Mouse (Mus musculus): ENCODE measurements around the gene Catip. TPM values are rescaled to one million over a fixed set of nuclear protein-coding genes. Genes with fewer than 3 reads are reported as not detected.
"Not testable (repeated sequence)": the region's sequence is repeated elsewhere in the genome, so short reads cannot be mapped to it uniquely, and the experiment has no call there.

Catip gene
- total RNA-seq, 2 experiments from 2014 or later: 1.1 to 1.8 TPM

GRCm38 (mm10) chr1:74335033-74335432 lies 26.9 kb upstream of the Catip start:
- DNase-seq (ENCODE audit: low spot score in 2 of 2): no peak
- H3K4me3 ChIP-seq: peak overlapping the region; percentile 58; the same call in 1 of the 2 replicates
- TF ChIP-seq CTCF (conservative IDR thresholded peaks at IDR 0.05): no peak
- H3K27ac ChIP-seq: peak overlapping the region; percentile 54

GRCm38 (mm10) chr1:74335436-74336170 lies 26.3 kb upstream of the Catip start:
- TF ChIP-seq CTCF (conservative IDR thresholded peaks at IDR 0.05): no peak
- no peak for DNase-seq (ENCODE audit: low spot score in 2 of 2)
- Histone ChIP-seq H3K27ac (peak overlapping the region; percentile 37; the same call in 1 of the 2 replicates), H3K4me3 (no peak overlapping the region)

GRCm38 (mm10) chr1:74337241-74337771 lies 24.6 kb upstream of the Catip start:
- no peak for DNase-seq (ENCODE audit: low spot score in 2 of 2)
- TF ChIP-seq CTCF (conservative IDR thresholded peaks at IDR 0.05): no peak
- H3K4me3 ChIP-seq: no peak overlapping the region
- H3K27ac ChIP-seq: no peak overlapping the region

- no peak for TF ChIP-seq CTCF (conservative IDR thresholded peaks at IDR 0.05)
- H3K4me3 ChIP-seq: no peak overlapping the region
Measured at GRCm38 (mm10) chr1:74338013-74338412, 23.9 kb upstream of the Catip start.

GRCm38 (mm10) chr1:74338626-74339025 lies 23.3 kb upstream of the Catip start:
- no peak for DNase-seq (ENCODE audit: low spot score in 2 of 2)
- Histone ChIP-seq H3K4me3 (no peak overlapping the region), H3K27ac (no peak overlapping the region)
- no peak for TF ChIP-seq CTCF (conservative IDR thresholded peaks at IDR 0.05)

More at GRCm38 (mm10) chr1:74338013-74338412, 23.9 kb upstream of the Catip start:
- no peak for DNase-seq (ENCODE audit: low spot score in 2 of 2)
- H3K27ac ChIP-seq: no peak overlapping the region

GRCm38 (mm10) chr1:74339917-74340316 lies 22.0 kb upstream of the Catip start:
- H3K4me3 ChIP-seq: no peak overlapping the region
- DNase-seq (ENCODE audit: low spot score in 2 of 2): no peak
- no peak for TF ChIP-seq CTCF (conservative IDR thresholded peaks at IDR 0.05)

GRCm38 (mm10) chr1:74340361-74340764 lies 21.5 kb upstream of the Catip start:
- DNase-seq (ENCODE audit: low spot score in 2 of 2): peak; percentile 46 to 61
- Histone ChIP-seq H3K4me3 (no peak overlapping the region), H3K27ac (peak overlapping the region; percentile 10; the same call in 1 of the 2 replicates)
- no peak for TF ChIP-seq CTCF (conservative IDR thresholded peaks at IDR 0.05)

More at GRCm38 (mm10) chr1:74339917-74340316, 22.0 kb upstream of the Catip start:
- peak overlapping the region; percentile 10; the same call in 1 of the 2 replicates for H3K27ac ChIP-seq

GRCm38 (mm10) chr1:74340992-74341391 lies 20.9 kb upstream of the Catip start:
- H3K4me3 ChIP-seq; H3K27ac ChIP-seq; DNase-seq (ENCODE audit: low spot score in 2 of 2): not testable (repeated sequence)

- peak in 1 of 2 experiments; percentile 29 for DNase-seq (ENCODE audit: low spot score in 2 of 2)
- no peak for TF ChIP-seq CTCF (conservative IDR thresholded peaks at IDR 0.05)
- no peak overlapping the region for H3K4me3 ChIP-seq
- peak overlapping the region; percentile 67 for H3K27ac ChIP-seq
Measured at GRCm38 (mm10) chr1:74341898-74342297, 20.0 kb upstream of the Catip start.

GRCm38 (mm10) chr1:74342308-74342707 lies 19.6 kb upstream of the Catip start:
- DNase-seq (ENCODE audit: low spot score in 2 of 2): no peak
- Histone ChIP-seq H3K4me3 (no peak overlapping the region), H3K27ac (no peak overlapping the region; the same call in 1 of the 2 replicates)
- no peak for TF ChIP-seq CTCF (conservative IDR thresholded peaks at IDR 0.05)

- no peak for DNase-seq (ENCODE audit: low spot score in 2 of 2)
- Histone ChIP-seq H3K27ac (no peak overlapping the region), H3K4me3 (no peak overlapping the region)
- no peak for TF ChIP-seq CTCF (conservative IDR thresholded peaks at IDR 0.05)
Measured at GRCm38 (mm10) chr1:74343161-74343560, 18.7 kb upstream of the Catip start.

GRCm38 (mm10) chr1:74344163-74344916 lies 17.6 kb upstream of the Catip start:
- no peak for TF ChIP-seq CTCF (conservative IDR thresholded peaks at IDR 0.05)
- no peak overlapping the region for H3K27ac ChIP-seq
- no peak for DNase-seq (ENCODE audit: low spot score in 2 of 2)
- H3K4me3 ChIP-seq: no peak overlapping the region

- DNase-seq (ENCODE audit: low spot score in 2 of 2): no peak
- Histone ChIP-seq H3K27ac (no peak overlapping the region), H3K4me3 (no peak overlapping the region)
- TF ChIP-seq CTCF (conservative IDR thresholded peaks at IDR 0.05): no peak
Measured at GRCm38 (mm10) chr1:74351185-74351769, 10.6 kb upstream of the Catip start.
